Mouse (Mus musculus) ES-E14 (cell line): ENCODE data around the gene Upk2.
"Not testable (repeated sequence)": the region's sequence is repeated elsewhere in the genome, so short reads cannot be mapped to it uniquely, and the experiment has no call there.

Source experiments
- HCFC1 ChIP-seq: IDR thresholded peaks from 2 replicates; pipeline ENCODE4 v1.6.1; 2012; ENCODE audit warnings: low read length, inconsistent platforms, borderline replicate concordance; ENCODE audit not compliant: insufficient read depth
- MAFK ChIP-seq: IDR thresholded peaks from 2 replicates; pipeline ENCODE4 v1.6.1; 2014; ENCODE audit warnings: mild to moderate bottlenecking, low read depth, low read length, inconsistent platforms; ENCODE audit not compliant: insufficient read depth
- ZC3H11A ChIP-seq: IDR thresholded peaks from 2 replicates; pipeline ENCODE4 v1.6.1; 2012; ENCODE audit warnings: low read depth, mild to moderate bottlenecking, inconsistent platforms, low read length, borderline replicate concordance
- ZNF384 ChIP-seq: IDR thresholded peaks from 2 replicates; pipeline ENCODE4 v1.6.1; 2012; ENCODE audit warnings: low read depth, low read length, inconsistent platforms

- TF ChIP-seq MAFK, ZC3H11A, HCFC1, ZNF384: not testable (repeated sequence)
Measured at GRCm38 (mm10) chr9:44444402-44445025, 10.3 kb downstream of the Upk2 start.
